Mouse (Mus musculus) spleen, postnatal 14 days (tissue): Measurements from ENCODE around the gene Mturn.
A peak's percentile ranks its signal among the peaks of the same experiment; 100 is the strongest.

Experiments
- DNase-seq, 2 experiments: peaks; one replicate each; pipeline ENCODE4 v3.0.0; 2021 to 2022; ENCODE audit warnings: low spot score in 2 of 2

Mturn gene

DNA sequence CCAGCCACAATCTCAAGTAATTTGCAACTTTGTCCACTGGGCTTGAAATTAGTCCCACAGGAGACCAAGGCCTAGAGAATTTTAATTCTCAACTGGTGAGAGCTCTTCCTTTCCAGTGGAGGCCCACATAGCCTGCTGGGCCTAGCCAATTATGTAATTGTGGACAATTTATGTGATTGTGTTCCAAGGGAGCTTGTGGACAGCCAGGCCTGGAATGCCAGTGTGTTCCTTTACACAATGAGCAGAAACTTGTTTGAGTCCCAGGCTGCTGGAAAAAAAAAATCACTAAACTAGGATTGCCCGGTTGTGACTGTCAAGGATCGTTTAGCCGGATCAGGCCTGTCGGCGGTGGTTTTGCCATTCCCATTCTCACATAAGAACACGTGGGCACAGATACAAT lies 11.9 kb downstream of the Mturn start:
- no peak for DNase-seq

DNA sequence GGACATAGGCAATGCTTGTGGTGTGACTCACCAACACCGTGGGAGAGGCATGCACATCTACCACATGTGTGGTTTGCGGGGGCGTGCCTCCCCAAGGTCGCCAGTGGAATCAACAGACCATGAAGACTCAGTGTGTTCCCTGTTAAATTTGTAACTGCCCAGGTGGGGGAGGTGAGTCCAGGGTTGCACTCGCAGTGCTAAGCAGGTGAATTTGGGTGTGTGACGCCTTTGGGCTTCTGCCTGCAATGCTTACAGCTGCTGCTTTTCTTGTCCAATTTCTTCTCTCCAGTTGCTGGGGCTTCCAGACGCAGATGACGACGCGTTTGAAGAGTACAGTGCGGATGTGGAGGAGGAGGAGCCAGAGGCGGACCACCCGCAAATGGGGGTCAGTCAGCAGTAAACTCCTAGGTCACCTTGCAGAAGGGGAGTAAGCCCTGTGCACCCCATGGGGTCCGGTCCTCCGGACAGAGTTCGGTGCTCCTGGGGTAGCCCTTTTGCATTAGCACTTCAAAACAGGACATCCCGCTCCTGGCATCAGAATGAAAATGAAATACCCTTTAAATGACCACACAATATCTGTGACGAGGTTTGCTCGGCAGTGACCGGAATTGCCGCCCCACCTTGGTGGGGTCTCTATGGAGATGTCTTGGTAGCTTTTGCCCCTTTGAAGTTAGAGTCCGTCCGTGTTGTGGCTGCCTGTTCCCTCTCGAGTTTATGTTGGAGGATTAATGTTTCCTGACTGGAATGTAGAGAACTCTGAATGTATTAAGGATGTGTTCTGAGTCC lies 17.5 kb downstream of the Mturn start:
- no peak for DNase-seq

DNA sequence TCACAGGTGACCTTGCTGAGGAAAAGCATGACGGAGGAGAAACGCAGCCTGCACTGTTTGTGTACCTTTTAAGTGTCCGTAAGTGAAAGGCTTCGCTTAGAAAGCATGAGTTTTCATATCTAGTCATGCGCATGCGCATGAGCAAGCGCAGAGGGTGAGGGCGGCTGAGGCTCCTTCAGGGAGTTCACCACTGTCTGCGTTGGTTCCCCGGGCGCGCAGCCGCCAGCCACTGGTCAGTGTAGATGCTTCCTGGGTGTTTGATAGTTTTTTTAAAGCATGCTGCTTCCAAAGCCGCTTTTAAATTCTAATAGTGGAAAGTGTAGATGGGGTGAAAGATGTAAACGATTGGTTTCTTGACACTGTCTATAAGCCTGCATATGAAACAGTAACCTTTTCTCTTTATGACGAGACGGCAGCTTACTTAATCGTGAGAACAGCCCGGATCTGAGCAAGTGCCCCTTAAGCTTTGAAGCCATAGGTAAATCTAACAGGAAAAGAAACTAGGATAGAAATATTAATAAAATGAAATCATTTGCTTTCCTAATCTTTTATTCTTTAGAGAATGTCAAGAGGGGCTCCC lies 18.1 kb downstream of the Mturn start:
- peak; percentile 62 to 67 for DNase-seq

DNA sequence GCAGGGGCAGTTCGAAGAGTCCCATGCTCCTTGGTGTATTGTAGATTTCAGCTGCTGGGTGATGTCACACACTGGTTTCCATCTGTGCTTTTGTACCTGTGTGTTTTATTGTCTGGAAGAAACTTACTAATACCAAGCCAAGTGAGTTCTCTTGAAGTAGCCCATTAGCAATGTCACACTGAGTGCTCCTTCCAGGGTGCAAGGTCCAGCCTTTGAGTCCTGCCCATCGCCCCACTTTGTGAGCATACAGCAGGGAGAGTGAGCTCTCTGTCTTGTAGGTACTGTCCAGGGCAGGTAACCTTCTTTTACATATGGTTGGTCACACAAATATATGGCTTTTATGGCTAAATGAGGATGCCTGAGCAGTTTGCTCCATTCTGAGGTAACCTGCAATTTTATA lies 19.1 kb downstream of the Mturn start:
- DNase-seq, result no peak

DNA sequence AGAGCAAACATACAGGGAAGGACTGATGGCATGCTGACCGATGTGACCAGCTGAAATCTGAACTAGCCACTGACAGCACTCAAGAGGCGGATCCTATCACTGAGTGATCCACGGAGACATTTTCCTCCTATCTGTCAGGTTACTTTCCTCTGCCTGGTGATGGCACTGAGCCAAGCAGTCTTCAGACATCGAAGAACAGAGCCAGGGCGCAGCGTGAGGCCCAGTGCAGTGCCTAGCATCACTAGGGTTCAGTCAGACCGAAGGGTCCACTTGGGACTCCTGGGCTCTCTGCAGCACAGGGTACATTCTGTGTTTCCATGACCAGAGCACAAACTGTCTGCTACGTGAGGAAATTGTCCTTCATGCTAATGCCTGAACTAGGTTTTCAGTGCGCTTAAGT lies 20.5 kb downstream of the Mturn start:
- no peak for DNase-seq

DNA sequence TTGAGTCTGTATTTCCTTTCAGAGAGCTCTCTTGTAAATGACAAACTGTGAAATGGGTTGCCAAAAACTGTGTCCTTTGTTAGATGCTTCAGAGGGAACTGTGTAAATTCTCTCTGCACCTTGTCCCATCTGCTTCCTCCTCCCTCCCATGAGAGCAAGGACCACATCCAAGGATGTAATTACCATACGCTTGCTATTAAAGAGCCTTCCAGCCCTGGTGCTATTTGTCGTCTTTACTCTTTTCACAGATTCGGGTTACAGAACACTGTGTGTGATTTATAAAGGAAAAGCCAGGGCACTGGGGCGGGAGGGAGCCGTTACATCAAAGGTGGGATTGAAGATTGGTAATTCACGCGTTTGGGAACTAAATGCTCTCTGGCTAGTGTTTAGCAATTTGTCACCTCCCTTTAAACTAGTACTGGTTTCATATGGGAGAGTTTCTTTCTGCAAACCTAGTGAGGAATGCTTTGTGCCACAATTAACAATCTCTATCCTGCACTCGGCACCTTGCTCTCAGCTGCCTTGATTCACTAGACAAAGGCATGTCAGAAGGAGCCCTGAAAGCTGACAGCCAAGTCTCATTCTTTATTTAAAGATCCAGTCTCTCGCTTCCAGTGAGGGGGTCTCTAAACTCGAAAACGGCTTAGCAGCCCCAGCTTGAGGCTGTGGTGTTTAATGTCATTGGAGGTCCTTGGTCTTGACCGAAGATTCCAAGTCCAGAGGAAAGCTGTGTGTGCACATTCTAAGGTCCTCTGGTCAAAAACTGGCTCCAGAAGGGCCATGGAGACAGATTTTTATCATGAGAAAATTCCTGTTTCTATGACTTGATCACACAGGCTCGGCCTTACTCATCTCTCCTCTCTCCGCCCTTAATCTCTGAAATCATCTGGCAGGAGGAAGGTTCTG lies 22.5 kb downstream of the Mturn start:
- DNase-seq, result no peak

DNA sequence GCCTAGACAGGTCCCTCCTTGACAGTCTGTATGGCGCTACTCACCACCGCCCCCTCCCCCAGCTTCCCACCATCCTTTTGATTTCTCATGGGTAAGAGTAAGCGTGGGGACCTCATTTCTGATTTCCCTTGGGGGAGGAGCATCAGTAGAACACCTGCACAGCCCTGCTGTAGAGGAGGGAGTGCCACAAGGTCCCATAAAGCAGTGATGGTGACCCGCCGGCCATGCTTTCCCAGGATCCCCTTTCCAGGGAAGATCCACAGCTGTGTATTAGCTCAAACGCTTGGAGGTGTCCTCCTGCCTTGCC lies 23.1 kb downstream of the Mturn start:
- DNase-seq, result no peak

DNA sequence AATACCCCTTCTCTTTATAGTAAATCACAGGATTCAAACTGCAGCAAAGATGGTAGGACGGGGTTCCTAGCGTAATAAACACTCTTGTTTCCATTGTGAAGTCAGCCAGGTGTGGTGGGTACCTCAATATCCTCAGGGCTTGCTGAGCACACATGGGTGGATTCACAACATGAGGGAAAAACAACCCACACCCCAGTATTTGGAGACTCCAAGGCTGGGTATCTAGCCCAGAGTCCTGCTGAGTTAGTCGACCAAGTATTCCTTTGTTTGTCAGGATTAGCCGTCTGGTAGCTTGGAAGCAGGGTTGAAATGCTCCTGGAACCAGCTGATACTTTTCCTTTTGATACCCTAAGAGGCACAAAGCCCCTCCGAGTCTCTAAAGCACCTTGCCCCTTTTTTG lies 23.4 kb downstream of the Mturn start:
- no peak for DNase-seq

DNA sequence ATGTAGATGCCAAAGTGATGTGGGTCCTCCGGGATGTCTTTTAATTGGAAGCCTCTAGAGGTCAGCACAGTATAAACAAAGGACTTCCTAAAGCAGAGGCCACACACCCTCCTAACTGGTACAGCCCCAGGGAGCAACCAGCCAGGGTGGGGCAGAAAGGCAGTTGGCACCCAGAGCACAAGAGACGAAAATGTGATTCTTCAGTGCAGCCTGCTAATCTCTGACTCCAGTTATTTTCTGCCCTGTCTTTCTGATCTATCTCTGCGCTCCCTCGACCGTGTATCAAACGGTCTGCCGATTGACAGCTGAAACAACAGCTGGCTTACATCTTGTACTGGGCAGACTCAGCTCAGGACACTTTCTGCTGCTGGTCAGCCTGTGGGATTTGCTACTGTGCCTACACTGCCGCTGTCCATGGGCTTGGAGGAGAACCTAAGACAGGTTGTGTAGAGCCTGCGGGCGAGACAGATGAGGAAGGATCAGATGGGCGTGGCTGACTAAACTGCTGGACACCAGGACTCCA lies 24.0 kb downstream of the Mturn start:
- DNase-seq, result peak in 1 of 2 experiments; percentile 32

DNA sequence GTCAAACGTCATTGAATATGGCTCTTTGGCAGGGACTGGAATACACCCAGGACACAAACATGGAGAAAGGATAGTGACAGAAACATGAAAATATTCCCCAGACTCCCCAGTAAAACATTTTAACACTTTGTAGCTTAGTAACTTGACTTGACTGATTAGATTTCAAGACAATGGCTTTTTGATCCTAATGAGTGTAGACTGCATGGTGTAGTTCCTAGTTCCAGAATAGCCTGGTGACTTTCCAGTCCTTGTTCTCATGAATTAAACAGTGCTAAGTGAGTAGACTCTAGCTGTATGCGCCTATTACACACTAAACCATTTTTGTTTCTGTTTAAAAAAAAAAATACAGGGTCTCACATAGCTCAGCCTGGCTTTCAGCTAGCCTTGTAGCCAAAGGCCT lies 24.7 kb downstream of the Mturn start:
- no peak for DNase-seq

DNA sequence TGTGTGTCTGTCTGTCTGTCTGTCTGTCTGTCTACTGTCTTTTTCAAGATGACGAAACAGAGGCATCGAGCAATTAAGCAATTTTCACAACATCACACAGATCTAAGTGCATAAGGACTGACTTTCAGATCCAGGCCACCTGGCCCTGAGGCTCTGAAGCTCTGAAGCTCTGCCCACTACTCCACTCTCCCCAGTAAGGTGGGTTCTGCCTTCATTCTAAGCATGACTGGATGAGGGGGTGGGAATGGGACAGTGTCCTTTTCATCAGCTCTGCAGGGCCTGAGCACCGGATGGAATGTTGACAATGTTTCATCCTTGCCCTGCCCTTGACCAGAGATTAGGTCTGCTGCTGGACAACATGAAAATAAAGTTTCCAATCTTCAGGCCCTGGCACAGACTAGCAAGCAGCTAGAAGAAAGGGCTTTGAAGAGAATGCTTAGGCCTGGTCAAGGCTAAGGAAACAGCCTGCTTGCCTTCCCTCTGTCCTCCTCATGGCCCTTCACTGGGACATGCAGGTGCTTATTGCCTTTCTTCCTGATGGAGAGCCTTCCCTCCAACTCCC lies 25.3 kb downstream of the Mturn start:
- DNase-seq, result no peak

DNA sequence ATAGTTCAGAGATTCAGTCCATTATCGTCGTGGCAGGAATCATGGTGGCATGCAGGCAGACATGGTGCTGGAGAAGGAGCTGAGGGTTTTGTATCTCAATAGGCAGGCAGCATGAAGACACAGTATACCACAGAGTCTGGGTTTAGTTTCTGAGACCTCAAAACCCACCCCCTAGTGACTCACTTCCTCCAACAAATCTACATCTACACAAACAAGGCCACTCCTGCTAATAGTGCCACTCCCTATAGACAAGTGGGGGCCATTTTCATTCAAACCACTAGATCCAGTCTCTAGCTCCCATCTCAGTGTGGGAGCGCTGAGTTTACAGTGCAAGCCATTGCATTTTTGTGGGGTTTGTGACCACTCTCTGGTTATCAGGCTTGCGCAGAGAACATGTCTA lies 27.2 kb downstream of the Mturn start:
- no peak for DNase-seq

DNA sequence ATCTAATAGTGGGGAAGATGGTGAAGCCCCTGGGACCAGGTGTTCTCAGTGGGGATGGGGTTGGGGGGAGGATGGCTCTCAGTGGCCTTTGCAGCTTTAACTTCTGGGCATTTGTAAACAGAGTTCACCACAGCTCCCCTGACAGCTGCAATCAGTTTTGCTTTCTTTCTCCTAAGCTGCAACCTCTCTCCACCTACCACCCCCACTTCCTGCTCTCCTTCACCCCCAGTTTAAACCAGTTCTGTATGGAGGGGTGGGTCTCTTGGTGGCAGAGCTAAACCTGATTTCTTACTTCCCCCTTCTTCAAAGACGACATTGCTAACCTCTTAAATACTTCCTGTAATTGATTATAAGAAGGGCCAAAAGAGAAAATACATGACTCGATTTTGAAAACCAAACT lies 34.3 kb downstream of the Mturn start:
- no peak for DNase-seq

DNA sequence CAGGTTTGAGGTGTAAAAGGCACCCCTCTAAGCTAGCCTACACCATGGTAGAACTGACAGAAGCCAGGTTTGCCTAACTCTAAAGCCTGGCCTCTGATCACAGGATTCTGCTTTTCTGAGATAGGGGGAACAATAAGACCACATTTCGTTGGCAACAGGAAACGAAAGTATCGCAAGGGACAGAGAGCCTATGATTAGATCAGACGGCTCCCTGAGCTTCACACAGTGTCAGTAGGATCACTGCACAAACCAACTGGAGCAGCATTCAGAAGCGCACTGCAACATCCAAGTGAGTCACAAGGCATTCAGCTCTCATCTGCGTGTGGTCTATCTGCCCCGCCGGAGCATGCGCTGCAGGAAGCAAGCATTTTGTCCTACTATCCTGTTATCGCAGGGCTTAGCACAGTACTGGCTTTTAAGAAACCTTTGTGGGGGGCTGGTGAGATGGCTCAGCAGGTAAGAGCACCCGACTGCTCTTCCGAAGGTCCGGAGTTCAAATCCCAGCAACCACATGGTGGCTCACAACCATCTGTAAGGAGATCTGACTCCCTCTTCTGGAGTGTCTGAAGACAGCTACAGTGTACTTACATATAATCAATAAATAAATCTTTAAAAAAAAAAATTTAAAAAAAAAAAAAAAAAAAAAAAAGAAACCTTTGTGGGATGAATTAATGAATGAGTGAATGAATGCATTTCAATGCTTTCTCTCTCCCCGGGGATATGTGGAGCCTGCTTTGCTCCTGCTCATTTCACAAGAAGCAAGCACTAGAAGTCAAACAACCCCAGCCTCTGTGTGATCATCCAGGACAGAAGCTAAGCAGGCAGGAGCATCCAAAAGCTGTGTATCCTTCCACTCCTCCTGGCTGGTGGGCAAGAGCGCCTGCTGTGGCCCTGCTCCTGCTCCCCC lies 37.6 kb downstream of the Mturn start:
- no peak for DNase-seq

DNA sequence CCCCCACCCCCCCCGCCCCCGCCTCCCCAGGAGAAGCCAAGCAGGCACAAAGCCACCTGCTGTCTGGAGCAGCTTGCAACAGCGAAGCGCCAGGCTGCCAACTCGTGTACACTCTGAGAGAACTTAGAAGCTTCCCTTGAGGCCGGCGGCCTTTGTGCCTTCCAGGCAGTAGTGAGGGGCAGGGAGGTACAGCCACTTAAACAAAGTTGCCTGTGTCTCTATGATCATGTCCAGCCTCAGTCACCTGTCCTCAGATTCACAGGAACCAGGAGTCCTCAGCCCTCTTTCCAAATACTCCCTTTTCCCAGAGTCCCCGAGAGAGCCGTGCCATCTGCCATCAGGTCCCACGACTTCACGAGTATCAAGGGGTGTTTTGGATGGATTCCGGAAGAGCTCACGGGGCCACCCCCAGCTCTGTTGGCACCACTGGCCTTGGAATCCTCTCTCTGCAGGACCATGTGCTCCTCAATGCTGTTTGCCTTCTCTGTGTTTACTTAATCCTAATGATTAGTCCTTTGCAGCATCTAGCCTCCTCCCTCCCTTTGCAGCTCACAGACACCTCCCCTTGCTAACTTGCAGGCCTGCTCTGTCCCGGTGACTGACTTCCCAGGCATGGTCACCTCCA lies 38.4 kb downstream of the Mturn start:
- DNase-seq, result no peak

DNA sequence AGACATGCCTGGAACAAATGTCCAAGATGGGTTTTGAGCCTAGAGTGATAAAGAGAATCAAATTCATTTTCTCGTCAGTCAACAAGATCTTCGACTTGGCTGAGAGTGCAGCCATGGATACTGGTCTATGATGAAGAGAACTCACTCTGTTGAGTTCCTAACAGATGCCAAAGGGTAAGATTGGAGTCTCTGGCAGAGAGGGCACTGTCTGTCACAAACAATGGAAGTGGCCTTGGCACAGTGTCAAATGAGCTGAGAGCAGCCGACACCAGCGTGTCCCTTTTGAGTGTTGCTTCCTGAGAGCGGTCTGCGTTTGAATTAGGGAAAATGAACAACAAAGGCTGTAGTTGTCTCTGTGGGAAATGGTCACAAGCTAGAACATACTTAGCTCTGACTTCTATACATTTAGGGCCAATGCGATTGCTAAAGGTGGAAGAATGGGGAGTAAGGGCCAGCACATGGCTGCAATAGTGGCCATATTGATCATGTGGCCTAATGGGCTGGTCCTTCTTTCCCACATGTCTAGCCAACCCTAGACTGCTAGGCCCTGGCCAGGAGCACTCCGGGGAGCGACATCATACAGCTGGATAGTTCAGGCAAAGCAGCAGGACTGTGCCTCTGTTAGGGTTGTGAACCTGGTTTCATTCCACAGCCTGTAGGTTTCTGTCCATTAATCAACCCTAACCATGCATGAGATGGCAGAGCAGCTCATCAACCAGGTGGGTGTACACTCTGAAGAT lies 39.3 kb downstream of the Mturn start:
- no peak for DNase-seq

DNA sequence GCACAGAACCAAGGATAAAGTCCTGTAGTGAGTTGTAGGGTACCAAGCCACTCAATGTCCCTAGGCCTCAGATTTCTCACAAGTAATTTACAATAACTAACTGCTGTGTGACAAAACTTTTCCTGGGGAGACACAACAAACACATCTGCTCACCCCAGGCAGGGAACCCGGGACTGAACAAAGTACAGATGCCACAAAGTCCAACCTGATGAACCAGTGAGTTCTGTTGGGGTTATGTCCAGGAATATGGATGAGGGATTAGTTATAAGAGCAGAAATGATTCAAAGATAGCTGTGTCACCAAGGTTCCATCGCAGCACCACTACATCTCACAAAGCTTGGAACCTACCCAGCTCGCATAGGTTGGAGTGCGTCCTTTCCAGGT lies 39.8 kb downstream of the Mturn start:
- DNase-seq, result no peak

DNA sequence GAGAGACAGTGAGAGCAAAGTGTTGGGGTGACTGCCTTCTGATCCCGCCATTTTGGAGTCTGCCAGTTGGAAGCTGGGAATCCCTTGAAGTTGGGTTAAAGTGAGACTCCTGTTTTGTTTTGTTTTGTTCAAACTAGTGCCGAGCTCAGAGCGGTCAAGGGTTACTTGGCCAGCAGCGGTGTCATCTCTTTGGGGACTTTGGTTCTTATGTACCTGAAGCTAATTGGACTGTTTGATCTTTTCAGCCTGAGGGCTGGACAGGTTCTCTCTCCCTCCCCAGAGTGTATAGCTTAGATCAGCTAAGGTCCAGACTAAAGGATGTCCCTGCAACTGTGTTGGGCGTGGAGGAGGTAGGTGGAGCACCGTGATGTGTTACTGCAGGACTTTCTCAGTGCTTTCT lies 44.9 kb downstream of the Mturn start:
- no peak for DNase-seq

DNA sequence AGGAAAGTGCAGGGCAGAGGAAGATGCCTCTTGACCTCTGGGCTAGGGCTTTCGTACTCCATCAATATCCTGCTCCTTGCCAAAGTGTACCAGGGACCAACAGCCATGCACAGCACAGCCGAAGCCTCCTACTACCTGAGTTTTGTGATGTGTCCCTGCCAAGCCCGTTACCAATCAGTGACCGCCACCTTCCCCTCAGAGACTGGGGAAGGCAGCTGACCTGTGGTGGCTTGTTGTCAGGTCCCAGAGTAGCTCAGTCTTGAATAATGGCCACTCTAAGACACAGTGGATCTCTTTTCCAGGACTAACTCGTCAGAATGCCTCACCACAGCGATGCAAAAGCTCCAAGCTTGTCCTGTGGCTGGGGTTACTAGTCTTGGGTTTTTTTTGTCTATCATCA lies 45.4 kb downstream of the Mturn start:
- no peak for DNase-seq

DNA sequence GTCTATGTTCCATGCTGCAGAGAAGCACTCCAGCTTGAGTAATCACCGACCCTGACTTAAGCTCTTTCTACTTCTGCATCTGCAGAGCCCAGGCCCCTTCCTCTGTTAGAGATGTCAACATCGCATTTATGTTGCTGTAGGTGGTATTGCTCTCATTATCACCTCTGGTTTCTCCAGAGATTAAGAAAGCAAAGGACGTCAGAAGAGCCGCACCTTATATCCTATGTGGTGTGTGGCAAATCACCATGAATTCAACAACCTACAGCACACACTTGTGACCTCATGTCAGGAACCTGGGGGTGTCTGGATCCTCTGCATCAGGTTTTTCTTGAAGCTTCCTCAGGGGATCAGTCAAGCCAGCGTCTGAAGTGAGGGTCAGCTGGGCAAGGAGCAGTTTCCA lies 46.0 kb downstream of the Mturn start:
- no peak for DNase-seq
